Mouse (Mus musculus) ES-E14 (cell line): ENCODE data around the gene Adh6b. TPM values are rescaled to one million over a fixed set of nuclear protein-coding genes. Genes with fewer than 3 reads are reported as not detected.

ENCODE experiments used
- DNase-seq: peaks from one replicate; pipeline ENCODE4 v3.0.0-alpha.2; 2013; ENCODE audit warnings: low read depth, low spot score
- H3K27ac ChIP-seq: 2 replicates; pipeline ENCODE4 v1.5.1; 2012; ENCODE audit warnings: low read depth, mild to moderate bottlenecking, low read length, moderate library complexity, mixed read lengths; ENCODE audit not compliant: poor library complexity, insufficient read depth, severe bottlenecking
- H3K36me3 ChIP-seq: 2 replicates; pipeline ENCODE4 v1.6.1; 2012; ENCODE audit warnings: mild to moderate bottlenecking, low read length, moderate library complexity, mixed read lengths; ENCODE audit not compliant: control insufficient read depth, poor library complexity, insufficient read depth, severe bottlenecking
- H3K4me1 ChIP-seq, 2 experiments: fragments of 150-350 bp in 1 of 2; sonication (generic) in 1 of 2; 2 replicates each; pipeline ENCODE4 v1.6.1; 2012; ENCODE audit warnings: low read length in 2 of 2, mild to moderate bottlenecking in 1 of 2, mixed read lengths in 1 of 2; ENCODE audit not compliant: control insufficient read depth in 2 of 2, insufficient read depth in 2 of 2, poor library complexity in 1 of 2
- H3K4me3 ChIP-seq, 2 experiments: fragments of 150-350 bp in 1 of 2; sonication (generic) in 1 of 2; 2 replicates each; pipeline ENCODE4 v1.5.1; 2012; ENCODE audit warnings: low read length in 2 of 2, low read depth in 1 of 2, mild to moderate bottlenecking in 1 of 2, mixed read lengths in 1 of 2; ENCODE audit not compliant: insufficient read depth in 1 of 2, poor library complexity in 1 of 2, severe bottlenecking in 1 of 2
- H3K9ac ChIP-seq: 2 replicates; pipeline ENCODE4 v1.6.1; 2012; ENCODE audit warnings: low read depth, mild to moderate bottlenecking, low read length, mixed read lengths; ENCODE audit not compliant: poor library complexity, insufficient read depth, severe bottlenecking
- H3K9me3 ChIP-seq: fragments of 150-350 bp; sonication (generic); 2 replicates; pipeline ENCODE4 v1.6.1; 2012; ENCODE audit warnings: low read depth, mild to moderate bottlenecking, low read length; ENCODE audit not compliant: control insufficient read depth, insufficient read depth
- CHD2 ChIP-seq: IDR thresholded peaks from 2 replicates; pipeline ENCODE4 v1.6.1; 2014; ENCODE audit warnings: mild to moderate bottlenecking, low read depth, low read length, inconsistent platforms
- HCFC1 ChIP-seq: IDR thresholded peaks from 2 replicates; pipeline ENCODE4 v1.6.1; 2012; ENCODE audit warnings: low read length, inconsistent platforms, borderline replicate concordance; ENCODE audit not compliant: insufficient read depth
- MAFK ChIP-seq: IDR thresholded peaks from 2 replicates; pipeline ENCODE4 v1.6.1; 2014; ENCODE audit warnings: mild to moderate bottlenecking, low read depth, low read length, inconsistent platforms; ENCODE audit not compliant: insufficient read depth
- ZC3H11A ChIP-seq: IDR thresholded peaks from 2 replicates; pipeline ENCODE4 v1.6.1; 2012; ENCODE audit warnings: low read depth, mild to moderate bottlenecking, inconsistent platforms, low read length, borderline replicate concordance
- ZNF384 ChIP-seq: IDR thresholded peaks from 2 replicates; pipeline ENCODE4 v1.6.1; 2012; ENCODE audit warnings: low read depth, low read length, inconsistent platforms
- in situ Hi-C, 2 experiments: fragments of 600-800 bp; cut with MboI; formaldehyde crosslinking; loops; one replicate each; pipeline ENCODE4 v1.15.1; 2025; ENCODE audit warnings: low sequenced_read_pairs in 2 of 2, inconsistent platforms in 1 of 2; ENCODE audit not compliant: unreplicated experiment in 2 of 2
- total RNA-seq: library from RNA; depleted of rRNA; stranded (reverse); fragments of 300-350 nt; gene quantifications from 2 replicates; pipeline ENCODE4 v1.2.3, GENCODE M21; 2012

The Adh6b gene
- total RNA-seq, 1 experiment: not detected

DNA sequence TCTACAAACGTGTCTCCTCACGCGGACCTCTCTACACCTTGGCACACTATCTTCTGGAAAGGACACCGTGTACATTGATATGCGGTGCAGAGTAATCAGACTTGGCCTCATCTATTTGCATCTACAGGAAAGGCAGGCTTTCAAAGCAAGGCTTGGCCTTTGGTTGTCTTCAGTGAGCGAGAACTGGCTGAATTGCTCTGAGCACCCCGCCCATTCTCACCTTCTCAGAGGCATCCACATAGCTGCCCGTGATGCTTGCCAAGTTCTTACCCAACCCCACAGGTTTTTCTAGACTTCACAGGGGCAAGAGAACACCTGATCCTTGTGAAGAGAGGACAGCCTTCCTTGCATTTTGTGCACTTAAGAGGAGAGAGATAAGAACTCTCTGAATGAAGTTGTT lies 31.7 kb upstream of the Adh6b start:
- DNase-seq: no peak
- in situ Hi-C loops: no loop called here
- no peaks in the 10 kb centered on the region for H3K9me3 ChIP-seq
- no peak overlapping the region for H3K4me3 ChIP-seq
- TF ChIP-seq HCFC1 (no peak), MAFK (no peak), CHD2 (no peak), ZNF384 (no peak), ZC3H11A (no peak)
- no peaks in the 10 kb centered on the region for H3K36me3 ChIP-seq
- 0 out of 4 replicates have a peak, but pooled peaks cover 0 to under 1% of the 10 kb centered on the region in 2 experiments for H3K4me1 ChIP-seq
- no peak overlapping the region for H3K9ac ChIP-seq
- H3K27ac ChIP-seq: no peak overlapping the region

GRCm38 (mm10) chr3:138311015-138311414 lies 30.6 kb upstream of the Adh6b start:
- Histone ChIP-seq H3K36me3 (no peaks in the 10 kb centered on the region), H3K27ac (no peak overlapping the region), H3K9ac (no peak overlapping the region), H3K9me3 (no peaks in the 10 kb centered on the region), H3K4me3 (no peak overlapping the region), H3K4me1 (no peaks in the 10 kb centered on the region)
- no peak for TF ChIP-seq ZC3H11A
- TF ChIP-seq MAFK: no peak
- no peak for TF ChIP-seq ZNF384
- no peak for TF ChIP-seq CHD2
- no peak for TF ChIP-seq HCFC1
- in situ Hi-C loops: no loop called here
- no peak for DNase-seq

- H3K27ac ChIP-seq: no peak within 1 kb of the TSS
- H3K4me1 ChIP-seq: no peaks in the 10 kb centered on the region
- in situ Hi-C loops: no loop called here
- H3K36me3 ChIP-seq: no peaks in the 10 kb centered on the region
- no peak within 1 kb of the TSS for H3K4me3 ChIP-seq
- H3K9ac ChIP-seq: no peak within 1 kb of the TSS
- H3K9me3 ChIP-seq: no peaks in the 10 kb centered on the region
- TF ChIP-seq ZNF384 (no peak), ZC3H11A (no peak), HCFC1 (no peak), CHD2 (no peak), MAFK (no peak)
- no peak for DNase-seq
Measured at GRCm38 (mm10) chr3:138312965-138313364, 28.6 kb upstream of the Adh6b start, which contains the start of gene Adh6a. Gene Adh6a, plus strand, starts transcription at chr3:138313286.

DNA sequence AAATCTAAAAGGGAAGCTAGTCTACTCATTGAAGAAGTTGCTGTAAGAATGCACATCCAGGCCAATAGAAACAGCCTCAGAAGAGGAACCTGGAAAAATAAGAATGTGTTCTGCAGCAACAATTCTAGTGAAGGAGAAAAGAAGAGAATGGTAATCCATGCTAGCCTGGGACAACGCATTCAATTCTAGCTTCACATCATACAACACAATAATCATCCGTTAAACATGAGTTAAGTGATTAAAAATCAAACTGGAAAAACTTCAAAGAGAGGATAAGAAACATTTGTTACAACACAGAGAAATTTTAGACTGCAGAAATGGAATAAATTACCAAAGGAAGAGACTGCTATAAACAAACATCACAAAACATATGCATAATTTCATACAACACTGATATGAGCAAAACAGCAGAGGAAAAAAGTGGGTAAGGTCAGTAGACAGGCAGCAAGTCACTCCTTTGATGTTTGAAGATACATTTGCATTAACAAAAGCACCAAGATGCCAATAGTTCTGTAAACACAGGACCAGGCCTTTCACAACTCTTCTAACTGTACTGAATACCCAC lies 24.6 kb upstream of the Adh6b start:
- no peak for DNase-seq

GRCm38 (mm10) chr3:138325001-138325400 lies 16.6 kb upstream of the Adh6b start:
- TF ChIP-seq ZNF384 (no peak), MAFK (no peak), HCFC1 (no peak), ZC3H11A (no peak), CHD2 (no peak)
- Histone ChIP-seq H3K9ac (no peak overlapping the region), H3K4me1 (no peaks in the 10 kb centered on the region), H3K27ac (no peak overlapping the region), H3K9me3 (no peaks in the 10 kb centered on the region), H3K4me3 (no peak overlapping the region), H3K36me3 (no peaks in the 10 kb centered on the region)
- in situ Hi-C loops: no loop called here
- DNase-seq: no peak

More for the DNA sequence above, 24.6 kb upstream of the Adh6b start:
- TF ChIP-seq ZC3H11A (no peak), HCFC1 (no peak), MAFK (no peak), ZNF384 (no peak), CHD2 (no peak)
- Histone ChIP-seq H3K27ac (no peak overlapping the region), H3K4me1 (no peaks in the 10 kb centered on the region), H3K9ac (no peak overlapping the region), H3K9me3 (no peaks in the 10 kb centered on the region), H3K36me3 (no peaks in the 10 kb centered on the region), H3K4me3 (no peak overlapping the region)
- in situ Hi-C loops: no loop called here
